Mouse (Mus musculus) thymus, postnatal 36 days (tissue): ENCODE measurements around the gene Gtpbp3.
A peak's percentile ranks its signal among the peaks of the same experiment; 100 is the strongest.

Source experiments
- DNase-seq, 2 experiments: peaks; one replicate each; pipeline ENCODE4 v3.0.0; 2022; ENCODE audit warnings: mixed read lengths in 2 of 2

Gtpbp3 gene

GRCm38 (mm10) chr8:71487691-71488445, at the start of gene Gtpbp3:
Gene Gtpbp3, plus strand, starts transcription at chr8:71488103.
- DNase-seq, result peak; percentile 80 to 83

- DNase-seq, result no peak
Observed at GRCm38 (mm10) chr8:71441404-71441803, 46.5 kb upstream of the Gtpbp3 start.

GRCm38 (mm10) chr8:71445096-71445495, 42.8 kb upstream of the Gtpbp3 start:
- DNase-seq, result no peak

- no peak for DNase-seq
Observed at GRCm38 (mm10) chr8:71451337-71451736, 36.6 kb upstream of the Gtpbp3 start.

GRCm38 (mm10) chr8:71451777-71452176, 36.1 kb upstream of the Gtpbp3 start:
- DNase-seq, result no peak

- DNase-seq, result no peak
Observed at GRCm38 (mm10) chr8:71452669-71453068, 35.2 kb upstream of the Gtpbp3 start.

- DNase-seq, result no peak
Observed at GRCm38 (mm10) chr8:71454668-71455067, 33.2 kb upstream of the Gtpbp3 start.

GRCm38 (mm10) chr8:71456906-71457305, 31.0 kb upstream of the Gtpbp3 start:
- no peak for DNase-seq

GRCm38 (mm10) chr8:71457659-71458270, 30.1 kb upstream of the Gtpbp3 start:
- no peak for DNase-seq

- DNase-seq, result no peak
Observed at GRCm38 (mm10) chr8:71460716-71461115, 27.2 kb upstream of the Gtpbp3 start.

GRCm38 (mm10) chr8:71461152-71461840, 26.6 kb upstream of the Gtpbp3 start:
- peak in 1 of 2 experiments; percentile 46 for DNase-seq

GRCm38 (mm10) chr8:71462191-71462590, 25.7 kb upstream of the Gtpbp3 start:
- no peak for DNase-seq

- peak; percentile 81 to 90 for DNase-seq
Observed at GRCm38 (mm10) chr8:71462786-71463185, 25.1 kb upstream of the Gtpbp3 start.

GRCm38 (mm10) chr8:71463188-71464033, 24.5 kb upstream of the Gtpbp3 start, which contains the start of gene Abhd8:
Gene Abhd8, minus strand, starts transcription at chr8:71463655.
- DNase-seq, result peak; percentile 97 to 99

- DNase-seq, result peak; percentile 99
Observed at GRCm38 (mm10) chr8:71464513-71465500, 23.1 kb upstream of the Gtpbp3 start, which contains the start of gene Mrpl34. Gene Mrpl34, plus strand, starts transcription at chr8:71464959.

- DNase-seq, result no peak
Observed at GRCm38 (mm10) chr8:71465733-71466132, 22.2 kb upstream of the Gtpbp3 start.

- DNase-seq, result no peak
Observed at GRCm38 (mm10) chr8:71466198-71466597, 21.7 kb upstream of the Gtpbp3 start.

GRCm38 (mm10) chr8:71467201-71467600, 20.7 kb upstream of the Gtpbp3 start:
- DNase-seq, result no peak

- no peak for DNase-seq
Observed at GRCm38 (mm10) chr8:71468001-71468400, 19.9 kb upstream of the Gtpbp3 start.

- DNase-seq, result peak; percentile 95 to 98
Observed at GRCm38 (mm10) chr8:71468916-71469315, 19.0 kb upstream of the Gtpbp3 start, which contains the start of gene Dda1. Gene Dda1, plus strand, starts transcription at chr8:71469199.

- DNase-seq, result peak; percentile 62 to 75
Observed at GRCm38 (mm10) chr8:71469411-71469810, 18.5 kb upstream of the Gtpbp3 start.
